ENCODE assay signal across 8 mouse cellular contexts in genomic region chr7:28378769-28379651, GRCm38 (mm10). TPM values are rescaled to one million over a fixed set of nuclear protein-coding genes. Genes with fewer than 3 reads are reported as not detected.
DNase-seq lines count a peak whose midpoint lies in the region; ATAC-seq and TF ChIP-seq lines count a peak whose summit lies in the region.

No protein-coding gene starts in this region.

- peak; percentile 88 for TF ChIP-seq EP300 in lung, postnatal 0 days (IDR thresholded peaks at IDR 0.05)

- TF ChIP-seq CTCF in lung, postnatal 0 days (IDR thresholded peaks at IDR 0.05): 0 out of 2 replicates have a peak, but pooled peaks have one; percentile 1

- H3K9ac ChIP-seq in ES-E14 (ENCODE audit: insufficient read depth, low read depth, low read length, poor library complexity, severe bottlenecking): peak overlapping the region; percentile 85
- H3K9ac ChIP-seq in forebrain, embryonic 15.5 days (replicated peaks): peak overlapping the region; percentile 76
- H3K9ac ChIP-seq in lung, postnatal 0 days (replicated peaks; ENCODE audit: low read depth): peak overlapping the region; percentile 98

- H3K36me3 ChIP-seq in ES-E14 (ENCODE audit: control insufficient read depth, insufficient read depth, low read length, poor library complexity, severe bottlenecking): peaks cover 10% of the 10 kb centered on the region
- no peaks in the 10 kb centered on the region for H3K36me3 ChIP-seq in forebrain, embryonic 15.5 days
- peaks cover 7% of the 10 kb centered on the region; the same call in 1 of the 2 replicates for H3K36me3 ChIP-seq in lung, postnatal 0 days (ENCODE audit: insufficient read depth, low read length)

- peak; percentile 87 for DNase-seq in ES-E14 (ENCODE audit: low read depth, low spot score)
- DNase-seq in cerebellum, adult 11-12 months: peak; percentile 69
- peak; percentile 99 for DNase-seq in heart, postnatal 36 days
- DNase-seq in layer of hippocampus, adult 9-11 months: peak; percentile 92
- DNase-seq in lung, postnatal 0 days (ENCODE audit: low spot score): peak; percentile 98
- peak; percentile 93 for DNase-seq in ovary, postnatal 10 days (ENCODE audit: low spot score)
- peak; percentile 96 for DNase-seq in thymus, postnatal 0 days (ENCODE audit: low spot score)

- no peaks in the 10 kb centered on the region for H3K27me3 ChIP-seq in forebrain, embryonic 15.5 days
- H3K27me3 ChIP-seq in lung, postnatal 0 days (replicated peaks; ENCODE audit: insufficient read depth, low read length): no peaks in the 10 kb centered on the region

- H3K27ac ChIP-seq in ES-E14 (ENCODE audit: insufficient read depth, low read depth, low read length, poor library complexity, severe bottlenecking): peak overlapping the region; percentile 73
- peak overlapping the region; percentile 78 for H3K27ac ChIP-seq in forebrain, embryonic 15.5 days (replicated peaks)
- H3K27ac ChIP-seq in lung, postnatal 0 days (ENCODE audit: low read length): peak overlapping the region; percentile 99

- peak overlapping the region; percentile 90 for H3K4me2 ChIP-seq in forebrain, embryonic 15.5 days (replicated peaks)
- H3K4me2 ChIP-seq in lung, postnatal 0 days (replicated peaks; ENCODE audit: low read depth, low read length): peak overlapping the region; percentile 94

- peaks cover 15 to 22% of the 10 kb centered on the region in 2 experiments; a peak in 3 of 4 replicates for H3K4me1 ChIP-seq in ES-E14 (ENCODE audit: control insufficient read depth in 2 of 2, insufficient read depth in 2 of 2, low read length in 2 of 2, poor library complexity in 1 of 2)
- peaks cover 61% of the 10 kb centered on the region for H3K4me1 ChIP-seq in forebrain, embryonic 15.5 days
- peaks cover 25% of the 10 kb centered on the region for H3K4me1 ChIP-seq in lung, postnatal 0 days (ENCODE audit: insufficient read depth, low read depth, low read length)

- ATAC-seq in forebrain, embryonic 15.5 days (replicated peaks): peak; percentile 53
- peak; percentile 37 for ATAC-seq in lung, postnatal 0 days

- H3K4me3 ChIP-seq in ES-E14 (ENCODE audit: insufficient read depth in 1 of 2, low read depth in 1 of 2, low read length in 2 of 2, poor library complexity in 1 of 2, severe bottlenecking in 1 of 2): peak overlapping the region; percentile 76 to 87
- H3K4me3 ChIP-seq in forebrain, embryonic 15.5 days: peak overlapping the region; percentile 60
- H3K4me3 ChIP-seq in lung, postnatal 0 days (ENCODE audit: low read depth, low read length): peak overlapping the region; percentile 87

- under 1% methylated on average over 53 of the region's 53 CpGs for WGBS in forebrain, embryonic 15.5 days
- 2% methylated on average over 53 of the region's 53 CpGs for WGBS in lung, postnatal 0 days

- intact Hi-C loops in heart, postnatal 36 days (cut with DNase I): loop anchor here (5.0 to 10.0 kb wide), 3 partner anchors 428 to 1044 kb away; partner anchors contain the start of genes Hnrnpl and Ltbp4

- in situ Hi-C loops in ES-E14 (cut with MboI; ENCODE audit: low sequenced_read_pairs in 2 of 2, unreplicated experiment in 2 of 2): no loop called here

- no peaks in the 10 kb centered on the region for H3K9me3 ChIP-seq in ES-E14 (ENCODE audit: control insufficient read depth, insufficient read depth, low read depth, low read length)
- H3K9me3 ChIP-seq in forebrain, embryonic 15.5 days: no peaks in the 10 kb centered on the region
- no peaks in the 10 kb centered on the region for H3K9me3 ChIP-seq in lung, postnatal 0 days (ENCODE audit: low read length)

TF ChIP-seq in ES-E14, 5 proteins besides CTCF, POLR2A, EP300 and RAD21:
- TF ChIP-seq ZNF384 (IDR thresholded peaks at IDR 0.05; ENCODE audit: low read depth, low read length) (no peak), ZC3H11A (IDR thresholded peaks at IDR 0.05; ENCODE audit: borderline replicate concordance, low read depth, low read length) (no peak), HCFC1 (IDR thresholded peaks at IDR 0.05; ENCODE audit: borderline replicate concordance, insufficient read depth, low read length) (peak; percentile 62; the same call in 1 of the 2 replicates), CHD2 (IDR thresholded peaks at IDR 0.05; ENCODE audit: low read depth, low read length) (peak; percentile 70; the same call in 1 of the 2 replicates), MAFK (IDR thresholded peaks at IDR 0.05; ENCODE audit: insufficient read depth, low read depth, low read length) (no peak)

RNA-seq across cellular contexts. Expression of gene Zfp36, which starts 1.0 kb away (rescaled TPM):
- 3.9 and 5.0 TPM in 2 replicates for total RNA-seq in ES-E14 (2012; rRNA removed)
- 5.6 and 5.7 TPM in 2 replicates for polyA plus RNA-seq in forebrain, embryonic 15.5 days (2015; fragmentation: Nextera tagmentation; extraction: Ambion mirVana)
- total RNA-seq in heart, postnatal 36 days (2021): 10 to 100 TPM; 14.7 to 29.0 TPM
- polyA plus RNA-seq in lung, postnatal 0 days (2015; fragmentation: Nextera tagmentation; extraction: Ambion mirVana): 48.3 and 55.7 TPM in 2 replicates
- polyA plus RNA-seq in thymus, postnatal 0 days (2015; fragmentation: Nextera tagmentation; extraction: Ambion mirVana): 70.6 and 72.0 TPM in 2 replicates

RNA-seq across cellular contexts. Expression of gene Plekhg2, which starts 6.6 kb away (rescaled TPM):
- total RNA-seq in ES-E14 (2012; rRNA removed): 15.0 TPM in 2 replicates
- 42.8 and 47.8 TPM in 2 replicates for polyA plus RNA-seq in forebrain, embryonic 15.5 days (2015; fragmentation: Nextera tagmentation; extraction: Ambion mirVana)
- 10 to 100 TPM; 15.1 to 15.8 TPM for total RNA-seq in heart, postnatal 36 days (2021)
- polyA plus RNA-seq in lung, postnatal 0 days (2015; fragmentation: Nextera tagmentation; extraction: Ambion mirVana): 22.4 and 26.7 TPM in 2 replicates
- polyA plus RNA-seq in thymus, postnatal 0 days (2015; fragmentation: Nextera tagmentation; extraction: Ambion mirVana): 35.4 and 49.6 TPM in 2 replicates

RNA-seq across cellular contexts. Expression of gene Med29, which starts 13.5 kb away (rescaled TPM):
- 34.8 and 50.8 TPM in 2 replicates for total RNA-seq in ES-E14 (2012; rRNA removed)
- polyA plus RNA-seq in forebrain, embryonic 15.5 days (2015; fragmentation: Nextera tagmentation; extraction: Ambion mirVana): 44.6 and 46.9 TPM in 2 replicates
- 10 to 100 TPM; 18.2 to 20.1 TPM for total RNA-seq in heart, postnatal 36 days (2021)
- 29.9 and 30.2 TPM in 2 replicates for polyA plus RNA-seq in lung, postnatal 0 days (2015; fragmentation: Nextera tagmentation; extraction: Ambion mirVana)
- polyA plus RNA-seq in thymus, postnatal 0 days (2015; fragmentation: Nextera tagmentation; extraction: Ambion mirVana): 42.0 and 42.5 TPM in 2 replicates

RNA-seq across cellular contexts. Expression of gene Paf1, which starts 13.7 kb away (rescaled TPM):
- 74.5 and 83.9 TPM in 2 replicates for total RNA-seq in ES-E14 (2012; rRNA removed)
- 98.0 and 106 TPM in 2 replicates for polyA plus RNA-seq in forebrain, embryonic 15.5 days (2015; fragmentation: Nextera tagmentation; extraction: Ambion mirVana)
- total RNA-seq in heart, postnatal 36 days (2021): 10 to 100 TPM; 38.8 to 48.0 TPM
- polyA plus RNA-seq in lung, postnatal 0 days (2015; fragmentation: Nextera tagmentation; extraction: Ambion mirVana): 49.1 and 55.0 TPM in 2 replicates
- polyA plus RNA-seq in thymus, postnatal 0 days (2015; fragmentation: Nextera tagmentation; extraction: Ambion mirVana): 59.3 and 64.0 TPM in 2 replicates

RNA-seq across cellular contexts. Expression of gene Rps16, which starts 28.6 kb away (rescaled TPM):
- total RNA-seq in ES-E14 (2012; rRNA removed): 1,678 and 1,740 TPM in 2 replicates
- polyA plus RNA-seq in forebrain, embryonic 15.5 days (2015; fragmentation: Nextera tagmentation; extraction: Ambion mirVana): 514 and 544 TPM in 2 replicates
- total RNA-seq in heart, postnatal 36 days (2021): 100 to 1,000 TPM; 494 to 516 TPM
- 623 and 695 TPM in 2 replicates for polyA plus RNA-seq in lung, postnatal 0 days (2015; fragmentation: Nextera tagmentation; extraction: Ambion mirVana)
- polyA plus RNA-seq in thymus, postnatal 0 days (2015; fragmentation: Nextera tagmentation; extraction: Ambion mirVana): 1,689 and 1,723 TPM in 2 replicates

Comparison
In these comparisons a context has a peak if more than half of its experiments do, and no peak if none do; other contexts are left out.
1. Peak in every context shown above with its lines: DNase-seq, ATAC-seq, H3K4me3 ChIP-seq and H3K27ac ChIP-seq.